Mouse (Mus musculus) liver, postnatal 0 days (tissue): ENCODE data around the gene B4galnt2.

Experiments used
- CTCF ChIP-seq: sonication (generic); IDR thresholded peaks from 2 replicates; pipeline ENCODE4 v1.5.1; 2016; ENCODE audit warnings: antibody characterized with exemption, low read depth
- EP300 ChIP-seq: IDR thresholded peaks from 2 replicates; pipeline ENCODE4 v1.6.1; 2016; ENCODE audit warnings: antibody characterized with exemption, low read depth, mild to moderate bottlenecking

GRCm38 (mm10) chr11:95841498-95841830, 73.2 kb downstream of the B4galnt2 start:
- TF ChIP-seq EP300 (no peak), CTCF (no peak)
